Mouse (Mus musculus) CH12.LX (cell line): ENCODE measurements around the gene Nfatc2ip.

Experiments
- CTCF ChIP-seq, 2 experiments: IDR thresholded peaks in 1 of 2; conservative IDR thresholded peaks in 1 of 2; 2 replicates each; pipeline ENCODE4 v1.5.1; 2011 to 2012; ENCODE audit warnings: low read depth in 2 of 2, low read length in 2 of 2, improper control_type of control experiment in 1 of 2, inconsistent platforms in 1 of 2, mild to moderate bottlenecking in 1 of 2, moderate library complexity in 1 of 2
- E2F4 ChIP-seq: IDR thresholded peaks from 2 replicates; pipeline ENCODE4 v1.6.1; 2011; ENCODE audit warnings: low read depth, low read length, improper control_type of control experiment; ENCODE audit not compliant: insufficient replicate concordance
- ELF1 ChIP-seq: IDR thresholded peaks from 2 replicates; pipeline ENCODE4 v1.6.1; 2014; ENCODE audit warnings: low read depth, mild to moderate bottlenecking, inconsistent platforms, low read length, improper control_type of control experiment
- EP300 ChIP-seq: IDR thresholded peaks from 2 replicates; pipeline ENCODE4 v1.6.1; 2011; ENCODE audit warnings: low read length, improper control_type of control experiment
- MEF2A ChIP-seq: IDR thresholded peaks from 2 replicates; pipeline ENCODE4 v1.6.1; 2014; ENCODE audit warnings: low read depth, mild to moderate bottlenecking, inconsistent platforms, low read length, improper control_type of control experiment, borderline replicate concordance
- POLR2A ChIP-seq: IDR thresholded peaks from 2 replicates; pipeline ENCODE4 v1.6.1; 2011; ENCODE audit warnings: low read depth, mild to moderate bottlenecking, improper control_type of control experiment, low read length
- RAD21 ChIP-seq: IDR thresholded peaks from 2 replicates; pipeline ENCODE4 v1.6.1; 2011; ENCODE audit warnings: low read depth, mild to moderate bottlenecking, low read length, improper control_type of control experiment, moderate library complexity
- RCOR1 ChIP-seq: conservative IDR thresholded peaks from 2 replicates; pipeline ENCODE4 v1.6.1; 2012; ENCODE audit warnings: low read depth, mild to moderate bottlenecking, inconsistent platforms, low read length, improper control_type of control experiment
- SIN3A ChIP-seq: IDR thresholded peaks from 2 replicates; pipeline ENCODE4 v1.6.1; 2012; ENCODE audit warnings: low read length, improper control_type of control experiment, inconsistent platforms
- TCF12 ChIP-seq: IDR thresholded peaks from 2 replicates; pipeline ENCODE4 v1.6.1; 2014; ENCODE audit warnings: low read depth, mild to moderate bottlenecking, inconsistent platforms, low read length, improper control_type of control experiment
- USF1 ChIP-seq: IDR thresholded peaks from 2 replicates; pipeline ENCODE4 v1.6.1; 2014; ENCODE audit warnings: low read depth, mild to moderate bottlenecking, inconsistent platforms, low read length, improper control_type of control experiment
- ZMIZ1 ChIP-seq: IDR thresholded peaks from 2 replicates; pipeline ENCODE4 v1.6.1; 2012; ENCODE audit warnings: low read depth, mild to moderate bottlenecking, inconsistent platforms, low read length, improper control_type of control experiment

DNA sequence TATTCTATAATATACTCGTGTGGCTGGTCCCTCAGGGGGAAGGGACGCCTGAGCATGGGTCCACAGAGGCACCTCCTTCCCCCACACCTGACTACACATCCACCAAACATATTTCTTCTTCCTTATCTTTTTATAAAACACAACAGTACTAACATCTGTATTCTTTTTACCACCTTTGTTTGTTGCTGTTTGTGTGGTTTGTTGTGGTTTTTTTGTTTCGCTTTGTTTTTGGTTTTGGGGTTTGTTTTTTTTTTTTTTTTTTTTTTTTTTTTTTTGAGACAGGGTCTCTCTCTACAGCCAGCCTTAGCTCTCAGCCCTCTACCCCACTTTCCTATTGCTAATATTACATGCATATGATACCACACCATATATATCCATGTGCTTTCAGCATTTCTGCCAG lies 50.6 kb downstream of the Nfatc2ip start:
- TF ChIP-seq MEF2A = no peak
- no peak for TF ChIP-seq CTCF (conservative IDR thresholded peaks at IDR 0.05 in 1 of 2, IDR thresholded peaks at IDR 0.05 in 1 of 2; ENCODE audit: low read depth in 2 of 2, low read length in 2 of 2)
- no peak for TF ChIP-seq EP300
- no peak for TF ChIP-seq TCF12
- TF ChIP-seq RAD21 = no peak
- TF ChIP-seq E2F4 = no peak
- no peak for TF ChIP-seq USF1
- no peak for TF ChIP-seq RCOR1
- no peak for TF ChIP-seq ZMIZ1
- TF ChIP-seq ELF1 = no peak
- TF ChIP-seq POLR2A = no peak
- no peak for TF ChIP-seq SIN3A
